Mouse (Mus musculus): ENCODE data around the gene Smg6. TPM values are rescaled to one million over a fixed set of nuclear protein-coding genes. Genes with fewer than 3 reads are reported as not detected.
A peak's percentile ranks its signal among the peaks of the same experiment; 100 is the strongest.

Smg6 gene
- polyA plus RNA-seq, 1 experiment from 2014 or later: 12.9 TPM

- no peaks in the 10 kb centered on the region for H3K9me3 ChIP-seq (replicated peaks; ENCODE audit: control insufficient read depth, low read length)
- ATAC-seq: no peak
- WGBS: 77% methylated on average over 2 of the region's 2 CpGs
- H3K27me3 ChIP-seq (replicated peaks; ENCODE audit: control insufficient read depth, insufficient read depth, low read length): no peaks in the 10 kb centered on the region
- no peak overlapping the region for H3K4me2 ChIP-seq (ENCODE audit: low read length)
- no peak overlapping the region for H3K4me3 ChIP-seq (ENCODE audit: low read depth, low read length)
- H3K9ac ChIP-seq (ENCODE audit: low read length): no peak overlapping the region
- H3K4me1 ChIP-seq (ENCODE audit: control insufficient read depth, insufficient read depth, low read length): peaks cover under 1% of the 10 kb centered on the region; the same call in 1 of the 2 replicates
- H3K27ac ChIP-seq (ENCODE audit: low read depth, low read length): no peak overlapping the region
- H3K36me3 ChIP-seq (ENCODE audit: control insufficient read depth, insufficient read depth, low read length): no peaks in the 10 kb centered on the region
- no peak for DNase-seq (ENCODE audit: low spot score)
Observed at GRCm38 (mm10) chr11:75072932-75073625, 147.5 kb downstream of the Smg6 start.

GRCm38 (mm10) chr11:75073696-75074095, 148.1 kb downstream of the Smg6 start:
- Histone ChIP-seq H3K4me2 (ENCODE audit: low read length) (no peak overlapping the region), H3K27me3 (replicated peaks; ENCODE audit: control insufficient read depth, insufficient read depth, low read length) (no peaks in the 10 kb centered on the region), H3K9me3 (replicated peaks; ENCODE audit: control insufficient read depth, low read length) (no peaks in the 10 kb centered on the region), H3K4me3 (ENCODE audit: low read depth, low read length) (no peak overlapping the region), H3K4me1 (ENCODE audit: control insufficient read depth, insufficient read depth, low read length) (peaks cover 3% of the 10 kb centered on the region; the same call in 1 of the 2 replicates), H3K9ac (ENCODE audit: low read length) (no peak overlapping the region), H3K36me3 (ENCODE audit: control insufficient read depth, insufficient read depth, low read length) (no peaks in the 10 kb centered on the region), H3K27ac (ENCODE audit: low read depth, low read length) (no peak overlapping the region)
- ATAC-seq (no peak), DNase-seq (ENCODE audit: low spot score) (no peak)
- 91% methylated on average over 2 of the region's 2 CpGs for WGBS

GRCm38 (mm10) chr11:75074543-75074942, 148.9 kb downstream of the Smg6 start:
- DNase-seq (ENCODE audit: low spot score): no peak
- no peaks in the 10 kb centered on the region for H3K27me3 ChIP-seq (replicated peaks; ENCODE audit: control insufficient read depth, insufficient read depth, low read length)
- peaks cover 3% of the 10 kb centered on the region; the same call in 1 of the 2 replicates for H3K4me1 ChIP-seq (ENCODE audit: control insufficient read depth, insufficient read depth, low read length)
- WGBS: 80% methylated on average over 2 of the region's 2 CpGs
- H3K27ac ChIP-seq (ENCODE audit: low read depth, low read length): no peak overlapping the region
- H3K4me2 ChIP-seq (ENCODE audit: low read length): no peak overlapping the region
- no peak overlapping the region for H3K9ac ChIP-seq (ENCODE audit: low read length)
- no peak for ATAC-seq
- H3K36me3 ChIP-seq (ENCODE audit: control insufficient read depth, insufficient read depth, low read length): no peaks in the 10 kb centered on the region
- no peaks in the 10 kb centered on the region for H3K9me3 ChIP-seq (replicated peaks; ENCODE audit: control insufficient read depth, low read length)
- H3K4me3 ChIP-seq (ENCODE audit: low read depth, low read length): no peak overlapping the region

- Histone ChIP-seq H3K9ac (ENCODE audit: low read length) (no peak overlapping the region), H3K4me2 (ENCODE audit: low read length) (no peak overlapping the region), H3K27me3 (replicated peaks; ENCODE audit: control insufficient read depth, insufficient read depth, low read length) (no peaks in the 10 kb centered on the region), H3K4me3 (ENCODE audit: low read depth, low read length) (no peak overlapping the region), H3K36me3 (ENCODE audit: control insufficient read depth, insufficient read depth, low read length) (no peaks in the 10 kb centered on the region), H3K27ac (ENCODE audit: low read depth, low read length) (no peak overlapping the region), H3K4me1 (ENCODE audit: control insufficient read depth, insufficient read depth, low read length) (peaks cover 3% of the 10 kb centered on the region; the same call in 1 of the 2 replicates), H3K9me3 (replicated peaks; ENCODE audit: control insufficient read depth, low read length) (no peaks in the 10 kb centered on the region)
- no peak for ATAC-seq
- 66% methylated on average over 2 of the region's 2 CpGs for WGBS
- peak; percentile 42 for DNase-seq (ENCODE audit: low spot score)
Observed at GRCm38 (mm10) chr11:75078616-75079015, 153.0 kb downstream of the Smg6 start.

GRCm38 (mm10) chr11:75083031-75083430, 157.4 kb downstream of the Smg6 start:
- no peak for ATAC-seq
- no peak overlapping the region for H3K4me3 ChIP-seq (ENCODE audit: low read depth, low read length)
- no peaks in the 10 kb centered on the region for H3K9me3 ChIP-seq (replicated peaks; ENCODE audit: control insufficient read depth, low read length)
- H3K4me1 ChIP-seq (ENCODE audit: control insufficient read depth, insufficient read depth, low read length): peaks cover 3% of the 10 kb centered on the region; the same call in 1 of the 2 replicates
- H3K36me3 ChIP-seq (ENCODE audit: control insufficient read depth, insufficient read depth, low read length): no peaks in the 10 kb centered on the region
- H3K27me3 ChIP-seq (replicated peaks; ENCODE audit: control insufficient read depth, insufficient read depth, low read length): no peaks in the 10 kb centered on the region
- H3K9ac ChIP-seq (ENCODE audit: low read length): no peak overlapping the region
- DNase-seq (ENCODE audit: low spot score): no peak
- WGBS: 67% methylated on average over 1 of the region's 1 CpGs
- H3K27ac ChIP-seq (ENCODE audit: low read depth, low read length): no peak overlapping the region
- no peak overlapping the region for H3K4me2 ChIP-seq (ENCODE audit: low read length)

- Histone ChIP-seq H3K4me2 (ENCODE audit: low read length) (no peak overlapping the region), H3K36me3 (ENCODE audit: control insufficient read depth, insufficient read depth, low read length) (no peaks in the 10 kb centered on the region), H3K27ac (ENCODE audit: low read depth, low read length) (no peak overlapping the region), H3K9ac (ENCODE audit: low read length) (no peak overlapping the region), H3K27me3 (replicated peaks; ENCODE audit: control insufficient read depth, insufficient read depth, low read length) (no peaks in the 10 kb centered on the region), H3K4me1 (ENCODE audit: control insufficient read depth, insufficient read depth, low read length) (no peaks in the 10 kb centered on the region), H3K9me3 (replicated peaks; ENCODE audit: control insufficient read depth, low read length) (no peaks in the 10 kb centered on the region), H3K4me3 (ENCODE audit: low read depth, low read length) (no peak overlapping the region)
- WGBS: 83% methylated on average over 3 of the region's 3 CpGs
- no peak for DNase-seq (ENCODE audit: low spot score)
- ATAC-seq: no peak
Observed at GRCm38 (mm10) chr11:75092159-75092558, 166.5 kb downstream of the Smg6 start.

- no peak overlapping the region for H3K4me3 ChIP-seq (ENCODE audit: low read depth, low read length)
- no peak overlapping the region for H3K27ac ChIP-seq (ENCODE audit: low read depth, low read length)
- no peaks in the 10 kb centered on the region for H3K36me3 ChIP-seq (ENCODE audit: control insufficient read depth, insufficient read depth, low read length)
- no peak overlapping the region for H3K4me2 ChIP-seq (ENCODE audit: low read length)
- WGBS: 79% methylated on average over 5 of the region's 5 CpGs
- H3K4me1 ChIP-seq (ENCODE audit: control insufficient read depth, insufficient read depth, low read length): no peaks in the 10 kb centered on the region
- no peak for ATAC-seq
- no peaks in the 10 kb centered on the region for H3K9me3 ChIP-seq (replicated peaks; ENCODE audit: control insufficient read depth, low read length)
- no peaks in the 10 kb centered on the region for H3K27me3 ChIP-seq (replicated peaks; ENCODE audit: control insufficient read depth, insufficient read depth, low read length)
- no peak for DNase-seq (ENCODE audit: low spot score)
- H3K9ac ChIP-seq (ENCODE audit: low read length): no peak overlapping the region
Observed at GRCm38 (mm10) chr11:75092656-75093055, 167.0 kb downstream of the Smg6 start.

- H3K9ac ChIP-seq (ENCODE audit: low read length): no peak overlapping the region
- no peak overlapping the region for H3K4me3 ChIP-seq (ENCODE audit: low read depth, low read length)
- WGBS: 100% methylated on average over 1 of the region's 1 CpGs
- H3K27me3 ChIP-seq (replicated peaks; ENCODE audit: control insufficient read depth, insufficient read depth, low read length): no peaks in the 10 kb centered on the region
- ATAC-seq: no peak
- no peak for DNase-seq (ENCODE audit: low spot score)
- H3K36me3 ChIP-seq (ENCODE audit: control insufficient read depth, insufficient read depth, low read length): no peaks in the 10 kb centered on the region
- H3K27ac ChIP-seq (ENCODE audit: low read depth, low read length): no peak overlapping the region
- H3K4me1 ChIP-seq (ENCODE audit: control insufficient read depth, insufficient read depth, low read length): no peaks in the 10 kb centered on the region
- H3K9me3 ChIP-seq (replicated peaks; ENCODE audit: control insufficient read depth, low read length): no peaks in the 10 kb centered on the region
- H3K4me2 ChIP-seq (ENCODE audit: low read length): no peak overlapping the region
Observed at GRCm38 (mm10) chr11:75094759-75095158, 169.1 kb downstream of the Smg6 start.

- Histone ChIP-seq H3K4me2 (ENCODE audit: low read length) (no peak overlapping the region), H3K27ac (ENCODE audit: low read depth, low read length) (no peak overlapping the region), H3K36me3 (ENCODE audit: control insufficient read depth, insufficient read depth, low read length) (no peaks in the 10 kb centered on the region), H3K9ac (ENCODE audit: low read length) (no peak overlapping the region), H3K4me3 (ENCODE audit: low read depth, low read length) (no peak overlapping the region), H3K27me3 (replicated peaks; ENCODE audit: control insufficient read depth, insufficient read depth, low read length) (no peaks in the 10 kb centered on the region), H3K4me1 (ENCODE audit: control insufficient read depth, insufficient read depth, low read length) (no peaks in the 10 kb centered on the region), H3K9me3 (replicated peaks; ENCODE audit: control insufficient read depth, low read length) (no peaks in the 10 kb centered on the region)
- peak; percentile 18 for DNase-seq (ENCODE audit: low spot score)
- no peak for ATAC-seq
- 73% methylated on average over 5 of the region's 5 CpGs for WGBS
Observed at GRCm38 (mm10) chr11:75102763-75103339, 177.2 kb downstream of the Smg6 start.

Data from forebrain, embryonic 14.5 days (tissue).